Mouse (Mus musculus) frontal cortex, adult (tissue): ENCODE measurements at regions not wholly inside any gene's neighbourhood (a gene's known extent, or its start where the extent isn't known, plus 50 kb on each side); places are given as distances from the start of the nearest gene placed in this dataset.

ENCODE experiments used
- ATAC-seq: cut with Nextera tagmentation; 2 replicates; pipeline ENCODE4 v1.9.2; 2017; ENCODE audit warnings: mild to moderate bottlenecking, moderate library complexity, mixed read lengths; ENCODE audit not compliant: low TSS enrichment

GRCm38 (mm10) chr3:6676382-6676781 lies 56.1 kb upstream of the 1700008P02Rik start:
- no peak for ATAC-seq

GRCm38 (mm10) chr3:6675354-6675753 lies 55.1 kb upstream of the 1700008P02Rik start:
- ATAC-seq, result no peak
